Mouse (Mus musculus): ENCODE measurements around the gene Rictor. TPM values are rescaled to one million over a fixed set of nuclear protein-coding genes. Genes with fewer than 3 reads are reported as not detected.
"Not testable (repeated sequence)": the region's sequence is repeated elsewhere in the genome, so short reads cannot be mapped to it uniquely, and the experiment has no call there.

The Rictor gene
- total and polyA plus RNA-seq, 2 experiments from 2014 or later: 32.1 to 36.8 TPM

- WGBS: 72% methylated on average over 8 of the region's 8 CpGs
- no peaks in the 10 kb centered on the region for H3K27me3 ChIP-seq (ENCODE audit: insufficient read depth, low read length)
- no peak for DNase-seq (ENCODE audit: low spot score)
Measured at GRCm38 (mm10) chr15:6743723-6744122, 35.5 kb downstream of the Rictor start.

GRCm38 (mm10) chr15:6746301-6746983 lies 38.3 kb downstream of the Rictor start:
- not testable (repeated sequence) for H3K27ac ChIP-seq (ENCODE audit: low read depth, low read length); H3K4me3 ChIP-seq (ENCODE audit: low read depth, low read length); DNase-seq (ENCODE audit: low spot score); H3K9ac ChIP-seq (replicated peaks; ENCODE audit: low read length, poor library complexity, severe bottlenecking); ATAC-seq (ENCODE audit: low FRiP score); H3K27me3 ChIP-seq (ENCODE audit: insufficient read depth, low read length); H3K9me3 ChIP-seq (ENCODE audit: low read length); H3K4me1 ChIP-seq (ENCODE audit: insufficient read depth, low read length); H3K4me2 ChIP-seq (ENCODE audit: low read depth, low read length, poor library complexity, severe bottlenecking)
- 78% methylated on average over 8 of the region's 8 CpGs for WGBS
- H3K36me3 ChIP-seq (ENCODE audit: insufficient read depth, low read length): peaks cover 10% of the 10 kb centered on the region; the same call in 1 of the 2 replicates

More at GRCm38 (mm10) chr15:6743723-6744122, 35.5 kb downstream of the Rictor start:
- Histone ChIP-seq H3K4me1 (ENCODE audit: insufficient read depth, low read length) (no peaks in the 10 kb centered on the region), H3K9ac (replicated peaks; ENCODE audit: low read length, poor library complexity, severe bottlenecking) (no peak overlapping the region), H3K36me3 (ENCODE audit: insufficient read depth, low read length) (peaks cover 10% of the 10 kb centered on the region; the same call in 1 of the 2 replicates), H3K4me3 (ENCODE audit: low read depth, low read length) (no peak overlapping the region), H3K27ac (ENCODE audit: low read depth, low read length) (no peak overlapping the region), H3K9me3 (ENCODE audit: low read length) (no peaks in the 10 kb centered on the region), H3K4me2 (ENCODE audit: low read depth, low read length, poor library complexity, severe bottlenecking) (no peak overlapping the region)
- no peak for ATAC-seq (ENCODE audit: low FRiP score)
- TF ChIP-seq CTCF (IDR thresholded peaks at IDR 0.05): no peak

- Histone ChIP-seq H3K4me1 (ENCODE audit: insufficient read depth, low read length) (no peaks in the 10 kb centered on the region), H3K36me3 (ENCODE audit: insufficient read depth, low read length) (peaks cover 10% of the 10 kb centered on the region; the same call in 1 of the 2 replicates), H3K4me2 (ENCODE audit: low read depth, low read length, poor library complexity, severe bottlenecking) (no peak overlapping the region), H3K27ac (ENCODE audit: low read depth, low read length) (no peak overlapping the region), H3K9ac (replicated peaks; ENCODE audit: low read length, poor library complexity, severe bottlenecking) (no peak overlapping the region), H3K27me3 (ENCODE audit: insufficient read depth, low read length) (no peaks in the 10 kb centered on the region), H3K9me3 (ENCODE audit: low read length) (no peaks in the 10 kb centered on the region), H3K4me3 (ENCODE audit: low read depth, low read length) (no peak overlapping the region)
- DNase-seq (ENCODE audit: low spot score) (no peak), ATAC-seq (ENCODE audit: low FRiP score) (no peak)
- WGBS: 96% methylated on average over 9 of the region's 9 CpGs
- TF ChIP-seq CTCF (IDR thresholded peaks at IDR 0.05): no peak
Measured at GRCm38 (mm10) chr15:6747001-6747400, 38.8 kb downstream of the Rictor start.

GRCm38 (mm10) chr15:6754400-6754799 lies 46.2 kb downstream of the Rictor start:
- DNase-seq (ENCODE audit: low spot score): no peak
- ATAC-seq (ENCODE audit: low FRiP score): no peak
- Histone ChIP-seq H3K27me3 (ENCODE audit: insufficient read depth, low read length) (no peaks in the 10 kb centered on the region), H3K9me3 (ENCODE audit: low read length) (no peaks in the 10 kb centered on the region), H3K4me2 (ENCODE audit: low read depth, low read length, poor library complexity, severe bottlenecking) (no peak overlapping the region), H3K4me3 (ENCODE audit: low read depth, low read length) (no peak overlapping the region), H3K9ac (replicated peaks; ENCODE audit: low read length, poor library complexity, severe bottlenecking) (no peak overlapping the region), H3K27ac (ENCODE audit: low read depth, low read length) (no peak overlapping the region), H3K4me1 (ENCODE audit: insufficient read depth, low read length) (no peaks in the 10 kb centered on the region), H3K36me3 (ENCODE audit: insufficient read depth, low read length) (peaks cover 8% of the 10 kb centered on the region; the same call in 1 of the 2 replicates)
- no peak for TF ChIP-seq CTCF (IDR thresholded peaks at IDR 0.05)
- WGBS: 86% methylated on average over 2 of the region's 2 CpGs

GRCm38 (mm10) chr15:6772265-6772664 lies 64.1 kb downstream of the Rictor start:
- Histone ChIP-seq H3K27ac (ENCODE audit: low read depth, low read length) (no peak overlapping the region), H3K27me3 (ENCODE audit: insufficient read depth, low read length) (no peaks in the 10 kb centered on the region), H3K36me3 (ENCODE audit: insufficient read depth, low read length) (peaks cover 26% of the 10 kb centered on the region), H3K4me2 (ENCODE audit: low read depth, low read length, poor library complexity, severe bottlenecking) (no peak overlapping the region), H3K9ac (replicated peaks; ENCODE audit: low read length, poor library complexity, severe bottlenecking) (no peak overlapping the region), H3K9me3 (ENCODE audit: low read length) (no peaks in the 10 kb centered on the region), H3K4me3 (ENCODE audit: low read depth, low read length) (no peak overlapping the region), H3K4me1 (ENCODE audit: insufficient read depth, low read length) (no peaks in the 10 kb centered on the region)
- ATAC-seq (ENCODE audit: low FRiP score) (no peak), DNase-seq (ENCODE audit: low spot score) (no peak)
- no peak for TF ChIP-seq CTCF (IDR thresholded peaks at IDR 0.05)
- WGBS: 92% methylated on average over 3 of the region's 3 CpGs

- Histone ChIP-seq H3K9me3 (ENCODE audit: low read length) (no peaks in the 10 kb centered on the region), H3K9ac (replicated peaks; ENCODE audit: low read length, poor library complexity, severe bottlenecking) (no peak overlapping the region), H3K27ac (ENCODE audit: low read depth, low read length) (no peak overlapping the region), H3K4me1 (ENCODE audit: insufficient read depth, low read length) (no peaks in the 10 kb centered on the region), H3K36me3 (ENCODE audit: insufficient read depth, low read length) (peaks cover 70% of the 10 kb centered on the region), H3K4me2 (ENCODE audit: low read depth, low read length, poor library complexity, severe bottlenecking) (no peak overlapping the region), H3K27me3 (ENCODE audit: insufficient read depth, low read length) (no peaks in the 10 kb centered on the region), H3K4me3 (ENCODE audit: low read depth, low read length) (no peak overlapping the region)
- WGBS: 92% methylated on average over 10 of the region's 10 CpGs
- TF ChIP-seq CTCF (IDR thresholded peaks at IDR 0.05): no peak
- DNase-seq (ENCODE audit: low spot score): no peak
- ATAC-seq (ENCODE audit: low FRiP score): no peak
Measured at GRCm38 (mm10) chr15:6786212-6786611, 78.0 kb downstream of the Rictor start.

Data from midbrain, postnatal 0 days (tissue).